Mouse (Mus musculus) liver, embryonic 14.5 days (tissue): ENCODE results near the gene Vapa.

ENCODE experiments used
- CTCF ChIP-seq: IDR thresholded peaks from 2 replicates; pipeline ENCODE4 v1.5.1; 2016; ENCODE audit warnings: antibody characterized with exemption, low read depth, control low read depth
- EP300 ChIP-seq: IDR thresholded peaks from 2 replicates; pipeline ENCODE4 v1.6.1; 2016; ENCODE audit warnings: antibody characterized with exemption, low read depth

DNA sequence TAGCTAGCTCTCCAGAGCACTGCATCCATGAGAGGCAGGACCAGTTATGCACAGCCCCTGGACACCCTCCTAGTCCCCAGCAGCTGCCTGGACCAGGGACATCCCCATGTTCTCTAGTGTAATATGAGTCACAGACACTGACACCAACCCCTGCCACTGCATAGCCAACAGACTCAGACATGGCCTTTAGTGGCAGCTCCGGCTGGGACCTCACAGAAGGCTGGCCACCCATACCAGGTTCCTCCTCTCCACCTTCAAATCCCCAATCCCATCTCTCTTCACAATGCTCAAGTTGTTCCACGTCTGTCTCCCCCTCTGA lies 35.8 kb upstream of the Vapa start:
- TF ChIP-seq CTCF (no peak), EP300 (no peak)
